Mouse (Mus musculus) ES-Bruce4 (cell line): Measurements from ENCODE around the gene Ispd. TPM values are rescaled to one million over a fixed set of nuclear protein-coding genes. Genes with fewer than 3 reads are reported as not detected.

Experiments
- H3K27ac ChIP-seq: 2 replicates; pipeline ENCODE4 v1.5.1; 2012; ENCODE audit warnings: low read length, inconsistent platforms; ENCODE audit not compliant: insufficient read depth
- H3K27me3 ChIP-seq: 2 replicates; pipeline ENCODE4 v1.6.1; 2012; ENCODE audit warnings: mild to moderate bottlenecking, low read length, inconsistent platforms; ENCODE audit not compliant: control insufficient read depth, poor library complexity, insufficient read depth, severe bottlenecking
- H3K36me3 ChIP-seq: 2 replicates; pipeline ENCODE4 v1.6.1; 2012; ENCODE audit warnings: inconsistent platforms, mild to moderate bottlenecking, low read length, moderate library complexity; ENCODE audit not compliant: control insufficient read depth, poor library complexity, insufficient read depth, severe bottlenecking
- H3K4me1 ChIP-seq: one replicate; pipeline ENCODE4 v1.8.1; 2011; ENCODE audit warnings: low read length; ENCODE audit not compliant: control insufficient read depth, insufficient read depth
- H3K4me3 ChIP-seq: 2 replicates; pipeline ENCODE4 v1.5.1; 2011; ENCODE audit warnings: low read depth, mild to moderate bottlenecking, low read length
- H3K9ac ChIP-seq: 2 replicates; pipeline ENCODE4 v1.6.1; 2012; ENCODE audit warnings: low read depth, mild to moderate bottlenecking, inconsistent platforms; ENCODE audit not compliant: poor library complexity, severe bottlenecking
- H3K9me3 ChIP-seq: replicated peaks from 2 replicates; pipeline ENCODE4 v1.6.1; 2012; ENCODE audit warnings: mild to moderate bottlenecking, low read length, inconsistent platforms; ENCODE audit not compliant: control insufficient read depth, poor library complexity, insufficient read depth, severe bottlenecking
- CTCF ChIP-seq: IDR thresholded peaks from one replicate; pipeline ENCODE4 v1.8.1; 2011; ENCODE audit warnings: low read depth, low read length
- EP300 ChIP-seq: IDR thresholded peaks from 2 replicates; pipeline ENCODE4 v1.6.1; 2011; ENCODE audit warnings: low read depth, low read length; ENCODE audit not compliant: insufficient read depth
- POLR2A ChIP-seq: IDR thresholded peaks from one replicate; pipeline ENCODE4 v1.8.1; 2011; ENCODE audit warnings: low read length; ENCODE audit not compliant: insufficient read depth
- polyA plus RNA-seq: library from polyadenylated mRNA; stranded (reverse); fragments of >200 nt; gene quantifications from 2 replicates; pipeline ENCODE4 v1.2.4, GENCODE M21; 2011; ENCODE audit warnings: low read depth; ENCODE audit not compliant: missing spikeins, insufficient read depth, insufficient read length

Ispd gene
- polyA plus RNA-seq, 1 experiment = 1.2 TPM

- Histone ChIP-seq H3K27ac (no peak overlapping the region), H3K9ac (no peak overlapping the region), H3K4me1 (no peaks in the 10 kb centered on the region), H3K9me3 (no peaks in the 10 kb centered on the region; the same call in 1 of the 2 replicates), H3K27me3 (peaks cover 2% of the 10 kb centered on the region), H3K4me3 (no peak overlapping the region), H3K36me3 (no peaks in the 10 kb centered on the region)
- TF ChIP-seq POLR2A (no peak), CTCF (no peak), EP300 (no peak)
These were observed 5.7 kb downstream of the Ispd start for GRCm38 (mm10) chr12:36386991-36387390.

DNA sequence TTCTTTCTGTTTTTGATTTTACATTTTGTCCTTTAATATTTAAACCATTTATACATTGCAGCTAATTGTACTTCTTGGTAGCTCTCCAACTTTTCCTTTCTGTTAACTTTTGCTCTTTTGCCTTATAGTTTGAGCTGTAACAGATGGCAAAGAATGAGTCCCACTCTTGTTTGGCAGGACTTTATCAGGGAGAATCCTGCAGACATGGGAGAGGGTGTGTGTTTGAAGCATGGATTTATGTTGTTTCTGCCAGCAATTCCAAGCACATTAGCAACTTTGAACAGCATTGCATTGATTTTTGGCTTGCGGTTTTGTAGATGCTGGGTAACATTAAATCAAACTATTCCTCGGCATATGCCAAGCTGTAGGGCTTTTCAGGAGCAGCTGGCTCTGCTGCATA, 13.9 kb downstream of the Ispd start:
- H3K9me3 ChIP-seq = no peaks in the 10 kb centered on the region; the same call in 1 of the 2 replicates
- no peak overlapping the region for H3K9ac ChIP-seq
- H3K4me3 ChIP-seq = no peak overlapping the region
- H3K27me3 ChIP-seq = no peaks in the 10 kb centered on the region
- no peaks in the 10 kb centered on the region for H3K4me1 ChIP-seq
- H3K27ac ChIP-seq = no peak overlapping the region
- no peak for TF ChIP-seq POLR2A
- no peak for TF ChIP-seq EP300
- H3K36me3 ChIP-seq = no peaks in the 10 kb centered on the region

DNA sequence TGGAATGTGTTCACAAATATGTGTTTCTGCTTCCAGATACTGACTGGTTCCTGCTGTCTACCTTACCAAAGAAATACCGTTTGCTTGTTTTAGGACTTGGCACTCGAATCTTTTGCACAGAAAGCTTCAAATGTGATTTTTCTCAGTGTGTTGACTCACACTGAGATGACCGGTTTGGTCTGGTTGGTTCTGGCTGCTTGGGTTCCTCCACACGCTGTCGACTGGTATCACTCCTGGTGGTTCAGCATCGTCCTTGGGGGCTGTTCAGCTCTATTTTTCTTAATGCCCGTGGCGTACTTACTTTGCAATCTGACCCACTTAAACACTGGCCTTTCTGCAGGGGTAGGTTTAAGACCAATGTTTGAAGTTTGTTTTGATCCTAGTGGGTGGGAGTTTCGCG, 42.4 kb downstream of the Ispd start:
- Histone ChIP-seq H3K9me3 (peaks cover 3% of the 10 kb centered on the region; the same call in 1 of the 2 replicates), H3K9ac (no peak overlapping the region), H3K36me3 (no peaks in the 10 kb centered on the region), H3K4me3 (no peak overlapping the region), H3K4me1 (no peaks in the 10 kb centered on the region), H3K27me3 (no peaks in the 10 kb centered on the region), H3K27ac (no peak overlapping the region)
- TF ChIP-seq POLR2A (no peak), EP300 (no peak)

GRCm38 (mm10) chr12:36425258-36425657, 44.0 kb downstream of the Ispd start:
- Histone ChIP-seq H3K9ac (no peak overlapping the region), H3K27ac (no peak overlapping the region), H3K27me3 (no peaks in the 10 kb centered on the region), H3K4me3 (no peak overlapping the region), H3K36me3 (no peaks in the 10 kb centered on the region), H3K4me1 (no peaks in the 10 kb centered on the region), H3K9me3 (peaks cover 3% of the 10 kb centered on the region; the same call in 1 of the 2 replicates)
- TF ChIP-seq EP300 (no peak), CTCF (no peak), POLR2A (no peak)

- Histone ChIP-seq H3K9me3 (no peaks in the 10 kb centered on the region), H3K4me3 (no peak overlapping the region), H3K36me3 (no peaks in the 10 kb centered on the region), H3K27ac (no peak overlapping the region), H3K9ac (no peak overlapping the region), H3K27me3 (no peaks in the 10 kb centered on the region; the same call in 1 of the 2 replicates), H3K4me1 (no peaks in the 10 kb centered on the region)
- TF ChIP-seq CTCF (no peak), EP300 (no peak), POLR2A (no peak)
These were observed 45.2 kb downstream of the Ispd start for GRCm38 (mm10) chr12:36426163-36427045.

GRCm38 (mm10) chr12:36436956-36437355, 55.7 kb downstream of the Ispd start:
- TF ChIP-seq POLR2A = no peak
- no peak for TF ChIP-seq CTCF
- TF ChIP-seq EP300 = no peak

More at GRCm38 (mm10) chr12:36436956-36437355, 55.7 kb downstream of the Ispd start:
- no peaks in the 10 kb centered on the region for H3K9me3 ChIP-seq
- H3K9ac ChIP-seq = no peak overlapping the region
- no peak overlapping the region for H3K27ac ChIP-seq
- no peaks in the 10 kb centered on the region for H3K36me3 ChIP-seq
- H3K4me3 ChIP-seq = no peak overlapping the region
- H3K27me3 ChIP-seq = no peaks in the 10 kb centered on the region
- no peaks in the 10 kb centered on the region for H3K4me1 ChIP-seq
